In genomic region chr9:101250486-101250885, GRCm38 (mm10) we compare ENCODE assay signal across 8 mouse cellular contexts. TPM values are rescaled to one million over a fixed set of nuclear protein-coding genes. Genes with fewer than 3 reads are reported as not detected.
DNase-seq lines count a peak whose midpoint lies in the region; ATAC-seq and TF ChIP-seq lines count a peak whose summit lies in the region.

No protein-coding gene starts in this region.

- TF ChIP-seq CTCF in C2C12 (IDR thresholded peaks at IDR 0.05; ENCODE audit: control insufficient read depth, insufficient read depth, insufficient read length) = no peak
- no peak for TF ChIP-seq CTCF in embryonic fibroblast, embryonic 13.5 days (IDR thresholded peaks at IDR 0.05; ENCODE audit: borderline replicate concordance, insufficient read depth, low read length)

- peaks cover 39% of the 10 kb centered on the region for H3K79me2 ChIP-seq in C2C12 (ENCODE audit: control insufficient read depth, insufficient read depth)

- no peak for TF ChIP-seq POLR2A in embryonic fibroblast, embryonic 13.5 days (IDR thresholded peaks at IDR 0.05; ENCODE audit: low read depth, low read length)

- DNase-seq in cerebellum, adult 11 months = peak; percentile 7
- peak; percentile 22 for DNase-seq in mesoderm, embryonic 11.5 days (ENCODE audit: low read depth, low spot score)
- no peak for DNase-seq in spleen, postnatal 10 days (ENCODE audit: low spot score in 2 of 2)

- 6% methylated on average over 11 of the region's 11 CpGs for WGBS in intestine, embryonic 15.5 days

- peak overlapping the region; percentile 70 for H3K4me2 ChIP-seq in intestine, embryonic 15.5 days (replicated peaks)

- H3K36me3 ChIP-seq in C2C12 (ENCODE audit: control insufficient read depth, insufficient read depth) = no peaks in the 10 kb centered on the region
- no peaks in the 10 kb centered on the region for H3K36me3 ChIP-seq in intestine, embryonic 15.5 days

- peak overlapping the region; percentile 46 for H3K4me3 ChIP-seq in C2C12 (ENCODE audit: insufficient read depth, poor library complexity, severe bottlenecking)
- peak overlapping the region; percentile 72 for H3K4me3 ChIP-seq in embryonic fibroblast, embryonic 13.5 days (ENCODE audit: insufficient read depth, low read length)
- H3K4me3 ChIP-seq in intestine, embryonic 15.5 days (replicated peaks) = peak overlapping the region; percentile 84

- H3K27ac ChIP-seq in embryonic fibroblast, embryonic 13.5 days (ENCODE audit: insufficient read depth, low read length) = peak overlapping the region; percentile 71
- peak overlapping the region; percentile 99 for H3K27ac ChIP-seq in intestine, embryonic 15.5 days

- peak overlapping the region; percentile 49 for H3ac ChIP-seq in C2C12 (ENCODE audit: control insufficient read depth, insufficient read length, low read depth)

- peaks cover 7% of the 10 kb centered on the region for H3K79me3 ChIP-seq in C2C12 (ENCODE audit: low read depth)

- H3K9me3 ChIP-seq in intestine, embryonic 15.5 days = no peaks in the 10 kb centered on the region

- no peak for ATAC-seq in cerebellum, adult (ENCODE audit: insufficient number of reproducible peaks, low FRiP score, low TSS enrichment)
- no peak for ATAC-seq in intestine, embryonic 15.5 days
- no peak for ATAC-seq in frontal cortex, adult (ENCODE audit: low TSS enrichment)

- peaks cover 3% of the 10 kb centered on the region for H3K4me1 ChIP-seq in embryonic fibroblast, embryonic 13.5 days (ENCODE audit: control insufficient read depth, insufficient read depth, low read length)
- H3K4me1 ChIP-seq in intestine, embryonic 15.5 days (replicated peaks) = peaks cover 10% of the 10 kb centered on the region

- H3K27me3 ChIP-seq in C2C12 (ENCODE audit: control insufficient read depth, insufficient read depth, insufficient read length) = no peaks in the 10 kb centered on the region
- no peaks in the 10 kb centered on the region for H3K27me3 ChIP-seq in intestine, embryonic 15.5 days (replicated peaks)

- peak overlapping the region; percentile 88 for H3K9ac ChIP-seq in intestine, embryonic 15.5 days

TF ChIP-seq in C2C12, 6 proteins besides CTCF, POLR2A, EP300 and RAD21:
- TF ChIP-seq CEBPB (IDR thresholded peaks at IDR 0.05; ENCODE audit: low read depth) (no peak), MYOG (IDR thresholded peaks at IDR 0.05; ENCODE audit: control insufficient read depth, extremely low read depth, insufficient read length) (no peak), FOSL1 (IDR thresholded peaks at IDR 0.05; ENCODE audit: insufficient read depth, low read length, poor library complexity, severe bottlenecking) (no peak)

RNA-seq across cellular contexts. Expression of gene Ppp2r3a, which starts 1.1 kb away (rescaled TPM):
- 2.4 TPM for polyA plus RNA-seq in C2C12 (2012; fragmentation: generic; extraction: Trizol)
- polyA plus RNA-seq in embryonic fibroblast, embryonic 13.5 days (2011; ENCODE audit: insufficient read length, low read depth, missing spikeins) = 20.8 and 25.4 TPM in 2 replicates
- 9.0 and 9.8 TPM in 2 replicates for polyA plus RNA-seq in intestine, embryonic 15.5 days (2015; fragmentation: Nextera tagmentation; extraction: Ambion mirVana)

Comparison
In these comparisons a context has a peak if more than half of its experiments do, and no peak if none do; other contexts are left out.
1. DNase-seq: peak in cerebellum, adult 11 months (single experiment) and mesoderm, embryonic 11.5 days (single experiment); none in spleen, postnatal 10 days (0 of 2).
2. Peak in every context shown above with its lines, with median percentiles within 50 percentile points of each other: H3K4me3 ChIP-seq.